Mouse (Mus musculus) colon, adult 2 months (tissue): Measurements from ENCODE around the gene Gm8165. TPM values are rescaled to one million over a fixed set of nuclear protein-coding genes. Genes with fewer than 3 reads are reported as not detected.

ENCODE experiments used
- polyA plus RNA-seq: library from polyadenylated mRNA; depleted of rRNA; stranded (reverse); fragments of >200 nt; gene quantifications from 2 replicates; pipeline ENCODE4 v1.2.3, GENCODE M21; 2012; rRNA removed

Gene Gm8165
- not detected in 2 replicates for polyA plus RNA-seq

DNA sequence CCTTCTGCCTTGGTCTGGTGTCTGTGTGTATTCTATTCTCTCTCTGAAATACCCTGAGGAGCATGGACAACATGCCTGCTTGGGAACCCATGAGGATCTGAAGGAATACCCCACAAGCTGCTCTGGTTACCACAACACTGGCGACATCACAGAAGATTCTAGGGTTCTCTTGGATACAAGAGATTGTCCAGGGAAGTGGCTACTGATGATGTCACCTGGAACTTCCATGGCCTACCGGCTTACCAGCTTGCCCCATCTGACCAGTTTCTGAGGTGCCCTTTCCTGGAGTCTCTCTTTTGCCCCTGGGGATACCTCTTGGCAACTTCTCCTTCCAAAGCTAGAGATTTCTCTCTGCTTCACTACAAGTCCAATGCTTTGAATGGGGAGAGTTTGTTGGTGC lies at the start of gene Gm8165:
Gene Gm8165, minus strand, starts transcription at position 101 of the 400 bp plus-strand sequence.

DNA sequence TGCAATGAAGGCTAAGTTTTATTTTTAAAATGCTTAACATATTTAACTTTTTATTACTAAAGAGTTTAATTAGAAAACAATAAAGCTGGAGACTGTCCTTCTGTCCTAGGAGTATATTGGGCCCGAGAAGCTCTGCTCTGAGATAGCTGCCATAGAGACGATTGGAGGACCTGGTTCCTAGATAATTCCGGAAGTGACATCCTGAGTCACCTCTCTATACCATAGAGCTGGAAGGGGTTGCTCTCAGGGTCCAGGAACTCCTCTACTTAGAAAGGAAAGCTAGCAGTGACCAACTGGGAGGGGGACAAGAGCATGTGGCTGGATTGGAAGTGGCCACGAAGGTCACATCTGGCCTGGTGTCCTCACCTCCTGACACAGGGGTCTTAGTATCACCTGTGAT lies 20.6 kb upstream of the Gm8165 start, which contains the start of gene Gm7324:
Gene Gm7324, plus strand, starts transcription at position 208 of the 400 bp plus-strand sequence.

Other genes with a start within 250 kb of the Gm8165 start
- gene Gm5799, start 133.6 kb downstream of the Gm8165 start, polyA plus RNA-seq = not detected in 2 replicates
- gene Gm17654, start 98.1 kb downstream of the Gm8165 start, polyA plus RNA-seq = not detected in 2 replicates
- gene Gm10375, start 69.2 kb downstream of the Gm8165 start, polyA plus RNA-seq = not detected in 2 replicates
- gene Gm7324, start 20.6 kb upstream of the Gm8165 start, polyA plus RNA-seq = not detected in 2 replicates
- gene Gm16506, start 50.3 kb upstream of the Gm8165 start, polyA plus RNA-seq = not detected in 2 replicates
- gene Gm6526, start 70.7 kb upstream of the Gm8165 start, polyA plus RNA-seq = not detected in 2 replicates
- gene Gm8180, start 107.5 kb upstream of the Gm8165 start, polyA plus RNA-seq = not detected in 2 replicates
- gene Ear1, start 198.3 kb upstream of the Gm8165 start, polyA plus RNA-seq = not detected in 2 replicates
- not detected in 2 replicates for gene Ear10, start 246.4 kb upstream of the Gm8165 start, polyA plus RNA-seq
- gene Gm8113, start 248.2 kb upstream of the Gm8165 start, polyA plus RNA-seq = 0.16 and 0.20 TPM in 2 replicates